Mouse (Mus musculus): ENCODE measurements around the gene Ascl5.

The Ascl5 gene

DNA sequence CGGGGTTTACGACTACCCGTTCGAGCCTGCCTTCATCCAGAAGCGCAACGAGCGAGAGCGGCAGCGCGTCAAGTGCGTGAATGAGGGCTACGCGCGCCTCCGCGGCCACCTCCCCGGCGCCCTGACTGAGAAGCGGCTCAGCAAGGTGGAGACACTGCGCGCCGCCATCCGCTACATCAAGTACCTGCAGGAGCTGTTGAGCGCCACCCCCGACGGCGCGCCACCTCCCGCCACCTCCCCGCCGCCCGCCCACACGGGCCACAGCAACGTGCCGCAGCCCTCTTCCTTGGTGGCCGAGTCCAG lies 360 bp downstream of the Ascl5 start:
- no peak for DNase-seq (ENCODE audit: low read depth, low spot score)

- DNase-seq (ENCODE audit: low read depth, low spot score): peak; percentile 76
These were observed 861 bp downstream of the Ascl5 start for GRCm38 (mm10) chr1:136051465-136051864.

DNA sequence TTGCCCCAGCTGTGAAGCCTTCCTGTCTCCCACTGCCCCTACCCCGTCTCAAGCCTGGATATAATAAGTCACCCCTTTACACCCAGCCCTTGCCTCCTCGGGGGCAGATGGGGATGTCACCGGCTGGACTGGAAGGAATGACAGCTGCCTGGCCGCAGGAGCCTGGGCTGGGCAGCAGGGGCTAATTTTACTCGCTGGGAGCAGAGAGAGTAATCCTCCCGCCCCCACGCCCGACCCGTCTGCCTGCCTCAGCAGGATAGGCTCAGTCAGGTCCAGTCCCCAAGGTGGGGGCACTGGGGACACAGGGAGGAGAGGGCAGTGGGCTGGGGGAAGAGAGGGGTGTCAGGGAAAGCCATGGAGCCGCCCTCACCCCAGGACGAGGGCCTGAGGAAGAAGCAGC lies 1.9 kb downstream of the Ascl5 start, which contains the start of gene Cacna1s:
TSS of gene Cacna1s (plus strand) at position 204 of the 400 bp plus-strand sequence.
- no peak for DNase-seq (ENCODE audit: low read depth, low spot score)

DNA sequence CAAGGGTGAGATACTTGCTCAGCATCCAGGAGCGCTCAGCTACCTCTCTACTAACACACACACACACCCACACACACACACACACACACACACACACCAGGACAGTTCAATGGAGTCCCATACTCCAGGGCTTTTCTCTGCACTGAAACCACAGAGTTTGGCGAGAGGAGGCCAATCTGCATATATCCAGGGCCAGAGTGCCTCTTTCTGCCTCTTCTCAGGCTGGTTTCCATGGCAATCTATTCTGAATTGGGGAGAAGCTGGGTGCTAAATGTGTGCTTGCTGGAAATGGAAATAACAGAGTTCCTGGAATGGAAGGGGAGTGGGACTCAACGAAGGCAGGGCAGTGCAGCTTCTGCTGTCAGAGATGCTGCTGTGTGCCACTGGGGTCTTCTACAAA lies 5.2 kb downstream of the Ascl5 start:
- DNase-seq (ENCODE audit: low read depth, low spot score): no peak

- no peak for DNase-seq (ENCODE audit: low read depth, low spot score)
These were observed 8.0 kb downstream of the Ascl5 start for GRCm38 (mm10) chr1:136058594-136058993.

DNA sequence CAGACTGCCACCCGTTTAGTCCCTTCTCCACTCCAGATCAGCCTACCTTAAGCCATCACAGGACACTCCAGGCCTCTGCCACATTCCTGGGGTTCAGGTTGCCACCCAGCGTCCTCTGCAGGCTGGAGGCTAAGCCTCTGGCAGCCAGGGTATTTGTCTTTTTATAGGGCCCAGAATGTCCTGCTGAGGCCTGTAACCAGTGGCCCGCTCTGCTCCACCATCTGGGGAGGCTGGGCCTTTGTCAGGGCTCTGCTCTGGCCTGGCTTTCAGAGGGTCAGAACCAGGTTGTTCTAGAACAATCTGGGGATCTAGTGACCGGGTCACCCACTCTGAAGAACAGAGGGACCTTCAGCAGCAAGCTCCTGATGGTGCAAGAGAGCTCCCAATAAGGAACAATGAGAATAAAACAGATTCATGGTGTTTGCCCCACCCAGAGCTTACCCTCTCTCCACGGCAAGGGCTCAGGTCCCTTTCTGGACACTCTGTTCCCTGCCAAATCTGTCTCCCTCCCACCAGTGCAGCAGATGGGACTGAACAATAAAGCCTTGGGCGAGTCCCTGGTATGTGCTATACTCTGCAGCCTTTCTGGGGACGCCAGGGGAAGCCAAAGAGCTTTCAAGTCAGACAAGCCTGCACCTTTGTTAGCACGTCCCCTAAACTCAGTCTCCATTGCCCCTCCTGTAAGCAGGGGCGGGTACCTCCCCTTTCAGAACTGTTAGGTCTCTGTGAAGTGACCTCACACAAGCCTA lies 10.6 kb downstream of the Ascl5 start:
- DNase-seq (ENCODE audit: low read depth, low spot score): no peak

DNA sequence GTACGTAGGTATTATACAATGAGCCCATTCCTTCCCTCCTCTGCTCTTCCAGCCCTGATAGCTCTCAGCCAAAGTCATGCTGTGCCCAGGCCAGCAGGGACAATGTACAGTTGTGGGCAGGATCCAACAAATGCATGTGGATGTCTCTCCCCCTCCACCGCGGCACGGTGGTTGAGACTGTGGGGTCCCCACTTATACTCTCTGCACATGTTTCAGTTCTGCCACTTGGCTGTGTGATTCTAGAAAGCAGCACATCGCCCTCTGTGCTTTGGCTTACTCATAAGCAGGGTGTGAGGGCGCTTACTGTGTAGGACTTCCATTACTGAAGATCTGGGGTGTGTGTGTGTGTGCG lies 11.2 kb downstream of the Ascl5 start:
- no peak for DNase-seq (ENCODE audit: low read depth, low spot score)

GRCm38 (mm10) chr1:136063991-136064390 lies 13.4 kb downstream of the Ascl5 start:
- DNase-seq (ENCODE audit: low read depth, low spot score): no peak

- no peak for DNase-seq (ENCODE audit: low read depth, low spot score)
These were observed 16.0 kb downstream of the Ascl5 start for GRCm38 (mm10) chr1:136066621-136067020.

DNA sequence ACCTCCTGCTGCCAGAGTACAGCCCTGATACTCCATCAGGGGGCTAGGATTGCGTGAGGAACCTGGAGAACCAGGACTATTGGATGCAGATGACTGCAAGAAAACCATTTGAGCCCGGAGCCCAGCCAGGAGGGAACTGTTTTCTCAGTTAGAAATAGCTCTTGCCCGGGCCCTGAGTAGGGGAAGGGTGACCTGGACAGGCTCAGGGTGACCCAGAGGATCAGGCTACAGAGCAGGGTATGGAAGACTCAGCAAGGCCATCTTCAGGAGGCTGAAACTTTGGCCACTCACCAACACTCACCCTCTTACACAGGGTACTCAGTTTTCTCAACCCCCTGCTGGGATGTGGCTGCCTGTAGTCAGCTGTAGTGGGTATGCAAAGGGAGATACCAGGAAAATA lies 17.0 kb downstream of the Ascl5 start:
- DNase-seq (ENCODE audit: low read depth, low spot score): no peak

GRCm38 (mm10) chr1:136076086-136076485 lies 25.5 kb downstream of the Ascl5 start:
- DNase-seq (ENCODE audit: low read depth, low spot score): peak; percentile 35

GRCm38 (mm10) chr1:136077656-136078055 lies 27.1 kb downstream of the Ascl5 start:
- no peak for DNase-seq (ENCODE audit: low read depth, low spot score)

DNA sequence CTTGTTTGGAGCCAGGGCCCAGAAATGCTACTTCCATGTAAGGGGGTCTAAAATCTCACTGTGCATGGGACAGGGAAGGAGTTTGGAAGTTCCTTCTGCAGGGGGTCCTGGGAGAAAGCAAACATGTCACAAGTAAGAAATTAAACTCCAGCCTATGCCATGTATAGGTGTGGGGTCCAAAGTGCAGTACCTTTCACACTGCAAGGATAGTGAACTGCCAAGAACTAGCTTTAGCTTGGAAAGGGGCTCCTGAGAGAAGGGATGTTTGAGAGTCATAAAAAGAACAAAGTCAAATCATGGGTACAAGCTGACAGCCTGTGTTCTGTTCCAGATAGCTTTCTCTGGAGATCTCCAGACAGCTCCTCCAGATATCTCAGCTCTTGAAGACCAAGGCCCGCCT lies 30.6 kb downstream of the Ascl5 start:
- DNase-seq (ENCODE audit: low read depth, low spot score): no peak

DNA sequence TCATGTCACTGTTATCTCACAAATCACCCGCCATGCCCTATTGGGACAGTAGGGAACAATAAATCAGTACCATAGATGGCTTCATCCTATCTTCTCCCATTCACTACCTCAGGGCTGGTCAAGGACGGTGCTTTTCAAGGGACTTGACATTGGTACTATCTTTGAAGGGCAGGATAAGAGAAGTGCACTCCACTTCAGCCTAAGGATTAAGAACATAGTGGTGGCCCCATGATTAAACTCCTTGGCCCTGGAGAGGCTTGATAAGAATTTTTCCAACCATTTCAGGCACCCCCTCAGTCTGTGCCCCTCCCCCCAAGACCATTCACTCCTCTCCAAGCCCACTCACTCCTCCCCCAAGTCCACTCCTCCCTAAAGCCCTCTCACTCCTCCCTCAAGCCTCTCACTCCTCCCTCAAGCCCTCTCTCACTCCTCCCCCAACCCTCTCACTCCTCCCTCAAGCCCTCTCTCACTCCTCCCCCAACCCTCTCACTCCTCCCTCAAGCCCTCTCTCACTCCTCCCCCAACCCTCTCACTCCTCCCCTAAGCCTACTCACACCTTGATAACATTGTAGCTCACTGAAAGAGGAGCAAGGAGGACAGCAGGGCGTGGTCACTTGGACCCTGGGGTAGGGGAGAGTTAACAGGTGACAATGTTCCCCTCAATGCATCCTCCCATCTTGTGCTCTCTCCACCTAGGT lies 35.5 kb downstream of the Ascl5 start:
- no peak for DNase-seq (ENCODE audit: low read depth, low spot score)

DNA sequence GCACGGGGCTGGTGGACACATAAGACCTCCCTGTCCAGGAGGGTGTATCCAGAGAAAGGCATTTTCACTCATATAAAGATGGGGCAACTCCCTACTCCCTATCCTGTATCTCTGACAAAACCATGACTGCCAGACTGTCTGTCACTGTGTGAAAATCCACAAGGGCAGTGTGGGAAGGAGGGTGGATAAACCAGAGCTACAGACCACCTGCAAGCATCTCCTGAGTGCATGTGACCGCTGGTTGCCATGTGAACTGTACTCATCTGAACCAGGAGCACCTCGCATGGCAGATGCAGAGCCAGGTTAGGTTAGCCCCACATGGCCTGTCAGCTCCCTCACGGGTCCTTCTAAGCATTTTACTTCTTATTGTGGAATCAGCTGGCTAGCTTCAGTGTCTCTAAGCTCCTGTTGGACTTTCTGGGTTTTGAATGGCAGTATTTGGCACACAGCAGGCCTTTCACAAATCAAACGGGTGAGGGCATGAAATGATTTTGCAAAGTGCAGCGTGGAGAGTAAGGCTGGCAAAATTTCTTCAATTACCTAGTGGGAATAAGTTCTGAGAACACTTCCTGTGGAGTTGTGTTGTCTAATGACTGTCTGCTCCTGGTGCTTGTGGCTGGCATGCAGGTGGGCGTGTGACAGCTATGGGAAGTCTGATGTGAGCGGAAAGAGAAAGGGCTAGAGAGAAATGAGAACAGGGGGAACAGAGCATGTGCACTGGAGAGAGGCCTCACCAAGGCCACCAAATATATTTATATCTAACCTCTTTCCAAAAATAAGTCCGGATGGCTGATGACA lies 39.0 kb downstream of the Ascl5 start:
- DNase-seq (ENCODE audit: low read depth, low spot score): no peak

GRCm38 (mm10) chr1:136093726-136094125 lies 43.1 kb downstream of the Ascl5 start:
- DNase-seq (ENCODE audit: low read depth, low spot score): no peak

DNA sequence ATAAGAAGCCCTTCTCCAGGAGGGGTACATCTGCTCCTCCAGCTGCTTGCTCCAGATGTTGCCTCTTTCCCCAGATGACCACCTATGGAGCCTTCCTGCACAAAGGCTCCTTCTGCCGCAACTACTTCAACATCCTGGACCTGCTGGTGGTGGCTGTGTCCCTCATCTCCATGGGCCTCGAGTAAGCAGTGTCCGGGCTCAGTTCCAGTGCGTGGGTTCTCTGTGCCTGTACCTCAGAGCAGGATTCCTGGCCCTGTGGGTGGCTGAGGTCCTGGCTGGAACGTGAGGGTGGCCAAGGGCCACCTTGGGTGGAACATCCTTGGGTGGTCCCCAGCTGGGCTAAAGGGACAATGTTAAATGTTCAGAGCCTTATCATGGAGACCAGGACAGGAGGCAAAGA lies 44.2 kb downstream of the Ascl5 start:
- DNase-seq (ENCODE audit: low read depth, low spot score): no peak
